Mouse (Mus musculus): ENCODE measurements at regions not wholly inside any gene's neighbourhood (a gene's known extent, or its start where the extent isn't known, plus 50 kb on each side); places are given as distances from the start of the nearest gene placed in this dataset.

- TF ChIP-seq EP300 (optimal IDR thresholded peaks at IDR 0.05), result no peak
- no peak for TF ChIP-seq CTCF (IDR thresholded peaks at IDR 0.05; ENCODE audit: low read depth)
Measured at GRCm38 (mm10) chr16:97240859-97241360, 70.4 kb upstream of the Dscam start.

All from stomach, postnatal 0 days (tissue).